Mouse (Mus musculus) T-helper 2 cell (primary cell): ENCODE measurements around the gene Gm49333.

Source experiments
- in situ Hi-C: fragments of 300-600 bp; cut with MboI, MseI; formaldehyde crosslinking; loops from one replicate; pipeline ENCODE4 v1.15.1; 2025; ENCODE audit warnings: high pct_unique_total_duplicates

The Gm49333 gene

GRCm38 (mm10) chr16:20611357-20612227 lies at the start of gene Gm49333, which contains the start of the genes Eef1akmt4 and Alg3:
TSS of gene Gm49333 (plus strand) at chr16:20611610.
TSS of gene Eef1akmt4 (plus strand) at chr16:20611593.
TSS of gene Alg3 (minus strand) at chr16:20611735.
- in situ Hi-C loops, result loop anchor here (10.0 kb wide), 2 partner anchors 67 to 117 kb away; partner anchors contain the start of genes Abcf3 and Eif2b5

DNA sequence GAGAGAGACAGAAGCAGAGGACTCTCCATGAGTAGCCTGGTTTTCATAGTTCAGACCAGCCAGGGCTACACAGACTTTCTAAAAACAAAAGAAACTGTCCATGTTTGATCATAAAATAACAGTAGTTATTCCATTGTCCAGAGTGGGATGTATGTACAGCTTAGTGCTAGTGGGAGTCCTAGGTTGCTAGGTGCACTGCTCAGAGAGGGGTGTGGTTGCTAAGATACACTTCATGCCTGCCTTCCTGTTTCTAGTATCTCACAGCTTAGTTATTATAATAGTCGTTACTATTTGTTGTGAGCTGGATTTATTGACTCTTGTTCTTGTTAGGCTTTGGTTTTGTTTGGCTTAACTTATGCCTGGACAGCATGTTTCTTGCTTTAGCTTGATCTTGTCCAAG lies 46.3 kb upstream of the Gm49333 start:
- in situ Hi-C loops, result loop anchor here (10.0 kb wide), 1 partner anchor 560 kb away; no protein-coding TSS in a partner anchor

DNA sequence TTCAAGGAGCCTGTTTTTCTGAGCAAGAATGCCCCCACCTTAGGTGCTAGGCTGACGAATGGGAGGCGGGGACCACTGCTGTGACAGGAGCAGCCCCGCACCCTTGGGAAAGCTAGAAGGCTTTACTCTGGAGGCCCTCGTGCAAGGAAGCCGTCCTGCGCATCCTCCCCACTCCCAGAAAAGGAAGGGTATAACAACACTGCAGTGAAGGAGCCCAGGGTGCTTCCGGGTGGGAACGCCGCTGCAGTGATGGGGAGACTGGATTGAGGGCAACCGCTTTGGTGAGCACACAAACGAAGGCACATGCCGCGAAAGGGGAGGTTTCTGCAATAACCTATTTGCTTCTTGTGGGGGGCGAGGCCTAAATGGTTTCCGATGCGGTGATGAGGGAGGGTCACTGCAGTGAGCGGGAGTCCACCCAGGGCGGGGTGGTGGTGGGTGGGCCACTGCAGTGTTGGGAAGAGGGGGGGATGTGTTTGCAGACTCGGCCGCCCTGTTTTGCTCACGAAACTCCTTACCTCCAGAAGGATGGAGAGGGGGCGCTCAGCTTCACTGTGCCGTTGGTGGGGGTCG lies 22.0 kb upstream of the Gm49333 start, which contains the start of gene Vwa5b2:
Gene Vwa5b2 (plus strand): TSS at position 106 of the 573 bp plus-strand sequence.
- in situ Hi-C loops, result no loop called here

DNA sequence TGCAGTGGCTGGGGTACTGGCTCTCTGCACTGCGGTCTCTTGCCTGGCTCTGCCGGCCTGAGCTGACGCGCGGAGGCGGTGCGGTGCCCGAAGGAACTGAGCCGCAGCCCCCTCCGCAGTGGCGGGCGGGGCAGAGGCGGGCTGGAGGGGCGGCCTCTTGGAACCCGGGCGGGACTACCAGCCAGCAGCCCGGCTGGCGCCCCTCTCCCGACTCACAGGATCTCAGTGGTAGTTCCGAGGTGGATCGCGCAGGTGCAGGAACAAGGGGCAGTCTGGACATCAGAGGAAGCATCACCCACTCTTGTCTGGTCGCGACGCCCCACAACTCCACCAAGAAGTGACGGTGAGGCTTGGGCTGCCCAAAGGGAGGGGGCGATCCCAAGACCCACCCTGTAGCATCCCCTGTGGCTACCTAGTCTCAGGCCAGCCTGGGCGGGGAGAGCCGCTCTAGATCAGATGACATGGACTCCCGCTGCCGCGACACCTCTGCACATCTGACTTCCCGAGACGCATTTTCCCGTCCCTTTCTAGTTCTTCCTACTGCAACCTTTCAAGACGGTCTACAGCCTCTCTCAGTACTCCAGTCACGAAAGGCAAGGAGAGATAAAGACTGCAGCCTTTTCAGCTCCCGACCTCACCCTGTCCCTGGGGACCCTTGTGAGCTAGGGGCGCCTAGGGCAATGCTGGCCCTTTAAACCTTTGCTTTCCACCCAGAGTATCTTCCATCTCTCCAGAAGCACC lies 21.3 kb upstream of the Gm49333 start:
- in situ Hi-C loops, result no loop called here

DNA sequence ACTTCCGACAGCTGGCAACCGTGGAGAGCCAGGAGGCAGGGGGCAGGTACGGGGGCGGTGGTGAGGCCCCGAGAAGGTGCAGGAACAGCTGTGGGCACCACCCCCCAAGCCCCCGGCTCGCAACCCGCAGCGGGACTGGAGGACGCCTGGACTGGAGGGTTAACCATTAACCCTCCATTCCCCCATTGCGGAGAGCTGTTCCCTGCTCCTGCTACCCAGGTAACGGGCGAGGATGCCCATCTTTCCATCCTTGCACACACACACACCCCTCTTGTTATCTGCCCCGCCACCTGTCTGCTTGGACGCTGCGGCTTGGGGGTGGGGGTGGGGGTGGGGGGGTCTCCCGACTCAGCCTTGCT lies 20.8 kb upstream of the Gm49333 start:
- in situ Hi-C loops, result no loop called here

DNA sequence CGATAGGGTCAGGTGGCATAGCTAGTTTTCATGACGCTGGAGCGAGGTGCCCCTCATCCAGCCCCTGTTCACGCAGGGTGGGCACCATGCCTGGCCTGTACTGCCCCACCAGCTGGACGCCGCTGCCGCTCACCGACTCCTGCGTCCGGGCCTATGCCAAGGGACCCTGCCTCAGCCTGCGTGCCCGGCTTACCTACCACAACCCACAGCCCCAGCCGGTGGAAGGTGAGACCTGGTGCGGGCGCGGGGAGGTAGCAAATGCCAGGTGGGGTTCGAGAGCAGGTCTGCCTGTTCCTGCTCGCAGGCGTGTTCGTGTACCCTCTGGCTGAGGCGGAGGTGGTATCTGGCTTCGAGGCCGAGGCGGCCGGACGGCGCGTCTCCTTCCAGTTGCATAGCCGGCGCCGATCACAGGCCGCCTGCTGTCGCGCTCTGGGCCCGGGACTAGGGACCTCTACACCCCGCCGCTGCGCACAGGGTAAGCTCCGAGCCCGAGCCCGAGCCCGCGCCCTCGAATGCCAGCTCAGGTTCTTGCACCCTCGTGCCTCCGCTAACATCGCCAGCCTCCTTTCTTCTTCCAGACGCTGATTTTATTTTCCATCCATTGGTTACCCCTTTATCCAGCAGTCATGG lies 20.2 kb upstream of the Gm49333 start:
- in situ Hi-C loops, result no loop called here

GRCm38 (mm10) chr16:20595060-20595673 lies 16.2 kb upstream of the Gm49333 start:
- in situ Hi-C loops, result no loop called here

GRCm38 (mm10) chr16:20595737-20596136 lies 15.7 kb upstream of the Gm49333 start:
- in situ Hi-C loops, result no loop called here

DNA sequence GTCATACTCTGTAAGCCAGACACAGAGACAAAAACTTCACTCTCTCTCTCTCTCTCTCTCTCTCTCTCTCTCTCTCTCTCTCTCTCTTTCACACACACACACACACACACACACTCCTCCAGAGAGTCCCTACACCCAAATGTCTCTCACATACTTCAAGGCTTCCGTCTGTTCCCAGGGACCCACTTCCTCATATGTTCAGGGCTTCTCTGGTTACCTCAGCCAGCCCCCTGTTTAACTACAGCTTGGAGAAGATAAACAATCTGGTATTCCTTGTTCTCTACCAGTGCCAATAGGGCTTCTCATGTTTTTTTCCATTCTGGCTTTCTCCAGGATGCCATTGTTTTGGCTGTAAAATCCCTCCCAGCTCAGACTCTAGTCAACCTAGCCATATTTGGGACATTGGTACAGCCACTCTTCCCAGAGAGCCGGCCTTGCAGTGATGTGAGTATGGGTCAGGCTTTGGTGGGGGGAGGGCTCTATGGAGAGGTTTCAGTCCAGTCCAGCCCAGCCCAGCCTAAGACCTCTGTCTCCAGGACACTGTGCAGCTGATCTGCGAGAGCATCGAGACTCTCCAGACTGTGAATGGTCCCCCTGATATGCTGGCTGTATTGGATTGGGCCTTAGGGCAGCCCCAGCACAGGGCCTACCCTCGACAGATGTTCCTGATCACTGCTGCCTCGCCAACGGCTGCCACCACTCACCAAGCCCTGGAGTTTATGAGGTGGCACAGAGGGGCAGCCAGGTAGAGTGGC lies 14.5 kb upstream of the Gm49333 start:
- in situ Hi-C loops, result no loop called here

GRCm38 (mm10) chr16:20600511-20600910 lies 10.9 kb upstream of the Gm49333 start:
- in situ Hi-C loops, result loop anchor here (5.0 kb wide), 1 partner anchor 37 kb away; no protein-coding TSS in a partner anchor

- in situ Hi-C loops, result loop anchor here (5.0 kb wide), 1 partner anchor 33 kb away; no protein-coding TSS in a partner anchor
These were observed 6.7 kb upstream of the Gm49333 start for GRCm38 (mm10) chr16:20604705-20605104.

DNA sequence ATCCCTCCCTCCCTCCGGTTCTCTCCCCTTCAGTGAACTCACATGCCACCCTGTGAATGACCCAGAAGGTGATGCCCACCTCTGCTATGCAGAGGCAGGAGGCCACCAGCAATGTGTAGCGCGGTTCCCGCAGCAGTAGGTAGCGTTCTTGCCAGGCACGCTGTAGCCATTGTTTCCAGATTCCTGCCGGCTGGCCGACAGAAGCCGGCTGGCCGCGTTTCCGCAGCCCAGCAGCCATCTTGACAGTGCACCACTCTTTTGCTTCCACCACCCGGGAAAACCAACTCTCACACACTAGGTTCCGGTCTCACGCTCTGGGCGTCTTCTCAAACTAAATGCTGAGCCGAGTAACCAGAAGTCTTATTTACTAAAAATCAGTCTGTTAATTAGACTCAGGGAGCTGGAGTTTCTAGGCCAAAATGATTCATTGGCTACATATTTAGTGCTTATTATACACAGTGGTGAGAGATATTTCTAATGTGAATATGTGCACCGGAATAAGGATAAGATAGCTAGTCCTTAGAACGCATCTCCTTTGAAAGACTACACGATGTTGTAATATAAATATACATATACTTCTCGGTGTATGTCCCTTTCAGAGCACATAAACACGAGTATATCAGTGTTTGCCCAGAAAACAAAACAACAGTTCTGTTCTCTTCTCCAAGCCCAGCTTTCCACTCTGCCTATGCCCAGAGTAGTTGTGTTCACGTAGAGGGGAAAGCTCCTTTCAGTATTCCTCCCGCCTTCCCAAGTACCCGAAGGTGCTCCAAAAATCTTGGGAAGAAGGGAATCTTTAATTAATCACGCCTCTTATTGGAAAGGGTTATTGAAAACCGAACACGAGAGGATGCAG lies 681 bp upstream of the Gm49333 start:
- in situ Hi-C loops, result loop anchor here (10.0 kb wide), 2 partner anchors 66 to 116 kb away; partner anchors contain the start of genes Abcf3 and Eif2b5

DNA sequence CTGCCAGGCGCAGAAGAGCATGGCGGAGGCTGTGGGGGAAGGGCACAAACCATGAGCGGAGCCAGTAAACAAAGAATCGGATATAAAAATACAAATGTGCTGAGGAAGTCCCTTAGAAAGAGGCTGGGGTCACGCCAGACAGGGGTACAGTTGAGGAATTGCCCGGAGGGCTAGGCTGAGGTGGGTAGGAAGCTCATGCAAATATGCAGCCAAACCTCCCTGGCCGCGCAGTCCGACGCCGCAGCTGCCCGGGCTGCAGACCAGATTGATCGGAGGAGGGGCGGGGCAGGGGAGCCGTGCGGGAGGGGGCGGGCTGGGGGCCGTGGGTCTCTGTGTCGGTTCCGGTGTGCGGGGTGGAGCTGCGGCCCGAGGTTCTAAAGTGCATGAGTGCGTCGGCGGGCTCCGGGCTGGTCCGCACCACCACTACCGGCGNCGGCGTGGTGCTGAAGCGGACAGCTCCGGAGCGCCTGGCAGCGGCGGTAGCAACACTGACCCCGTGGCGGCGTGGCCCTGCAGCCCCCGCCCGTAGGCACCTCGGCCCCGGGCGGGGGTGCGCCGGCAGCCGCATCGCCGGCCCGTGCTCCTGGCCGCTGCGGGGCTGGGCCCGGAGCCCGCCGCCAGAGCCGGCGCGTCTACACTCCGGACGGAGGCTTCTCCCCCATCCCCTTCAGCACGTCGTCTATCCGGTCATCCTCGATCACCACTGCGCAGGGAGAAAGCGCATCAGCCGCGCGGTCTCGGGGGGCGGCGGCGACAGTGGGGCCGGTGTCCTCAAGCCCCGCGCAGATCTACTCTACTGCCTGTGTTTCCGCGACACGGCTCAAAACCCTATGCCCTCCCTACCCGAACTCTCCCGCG lies 8.4 kb downstream of the Gm49333 start:
- in situ Hi-C loops, result loop anchor here (10.0 kb wide), 2 partner anchors 75 to 125 kb away; partner anchors contain the start of genes Abcf3 and Eif2b5

DNA sequence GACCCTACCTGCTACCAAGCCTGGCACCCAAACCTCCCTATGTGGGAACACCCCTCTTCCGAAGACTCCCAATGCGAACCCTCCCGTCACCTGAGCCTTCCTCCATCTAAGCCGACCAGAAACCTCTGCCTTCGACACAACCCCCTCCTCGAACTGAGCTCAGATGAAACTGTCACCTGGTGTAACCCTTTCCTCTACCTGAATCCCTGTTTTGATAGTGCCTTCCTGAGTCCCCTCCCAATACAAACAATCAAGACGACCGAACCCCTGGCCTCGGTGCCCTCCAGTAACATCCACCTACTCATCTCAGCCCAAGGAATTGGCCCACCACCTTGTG lies 9.0 kb downstream of the Gm49333 start:
- in situ Hi-C loops, result no loop called here

GRCm38 (mm10) chr16:20620751-20621190 lies 9.4 kb downstream of the Gm49333 start:
- in situ Hi-C loops, result no loop called here

GRCm38 (mm10) chr16:20621191-20621990 lies 10.0 kb downstream of the Gm49333 start, which contains the start of gene Camk2n2:
TSS of gene Camk2n2 (minus strand) at chr16:20621287.
- in situ Hi-C loops, result no loop called here

- in situ Hi-C loops, result no loop called here
These were observed 10.7 kb downstream of the Gm49333 start for GRCm38 (mm10) chr16:20621991-20622685.
